Mouse (Mus musculus) midbrain, embryonic 12.5 days (tissue): Measurements from ENCODE around the gene Pomt2. TPM values are rescaled to one million over a fixed set of nuclear protein-coding genes. Genes with fewer than 3 reads are reported as not detected.

ENCODE experiments used
- ATAC-seq: fragments of 200-750 bp; cut with Nextera tagmentation; 2 replicates; pipeline ENCODE4 v1.8.0; 2017; ENCODE audit warnings: low read depth, moderate TSS enrichment, moderate library complexity; ENCODE audit not compliant: low FRiP score
- H3K27ac ChIP-seq: fragments of 300-500 bp; sonication (generic); replicated peaks from 2 replicates; pipeline ENCODE4 v1.5.1; 2016; ENCODE audit warnings: mild to moderate bottlenecking
- H3K27me3 ChIP-seq: fragments of 300-500 bp; sonication (generic); 2 replicates; pipeline ENCODE4 v1.6.1; 2016; ENCODE audit warnings: mild to moderate bottlenecking
- H3K36me3 ChIP-seq: fragments of 300-500 bp; sonication (generic); 2 replicates; pipeline ENCODE4 v1.6.1; 2016
- H3K4me1 ChIP-seq: fragments of 300-500 bp; sonication (generic); 2 replicates; pipeline ENCODE4 v1.6.1; 2016
- H3K4me2 ChIP-seq: fragments of 300-500 bp; sonication (generic); replicated peaks from 2 replicates; pipeline ENCODE4 v1.6.1; 2016; ENCODE audit warnings: mild to moderate bottlenecking, moderate library complexity
- H3K4me3 ChIP-seq: fragments of 300-500 bp; sonication (generic); 2 replicates; pipeline ENCODE4 v1.5.1; 2016; ENCODE audit warnings: mild to moderate bottlenecking
- H3K9ac ChIP-seq: fragments of 300-500 bp; sonication (generic); replicated peaks from 2 replicates; pipeline ENCODE4 v1.6.1; 2016; ENCODE audit warnings: mild to moderate bottlenecking, moderate library complexity
- H3K9me3 ChIP-seq: fragments of 300-500 bp; sonication (generic); 2 replicates; pipeline ENCODE4 v1.6.1; 2016; ENCODE audit warnings: mild to moderate bottlenecking
- WGBS: fragments of 180-500 bp; shearing (Covaris S2); methylation state at CpG from one replicate; pipeline ENCODE4 v1.1.7; 2016; 5-methylcytosine and 5-hydroxymethylcytosine counted together
- polyA plus RNA-seq: library from polyadenylated mRNA; unstranded; fragments of >200 nt; fragmentation: Nextera tagmentation; extraction: Ambion mirVana; gene quantifications from 2 replicates; pipeline ENCODE4 v1.2.1, GENCODE M21; 2016

The Pomt2 gene
- polyA plus RNA-seq, 1 experiment from 2014 or later, result 17.5 TPM

- peak overlapping the region; percentile 90 for H3K4me3 ChIP-seq
- WGBS, result 20% methylated on average over 15 of the region's 15 CpGs
- H3K27me3 ChIP-seq, result no peaks in the 10 kb centered on the region
- peaks cover 16% of the 10 kb centered on the region for H3K4me1 ChIP-seq
- peaks cover 7% of the 10 kb centered on the region; the same call in 1 of the 2 replicates for H3K36me3 ChIP-seq
- peak overlapping the region; percentile 66 for H3K4me2 ChIP-seq
- no peak for ATAC-seq
- 0 out of 2 replicates have a peak, but pooled peaks cover 3% of the 10 kb centered on the region for H3K9me3 ChIP-seq
- H3K27ac ChIP-seq, result peak overlapping the region; percentile 96
- H3K9ac ChIP-seq, result peak overlapping the region; percentile 72
Measured at GRCm38 (mm10) chr12:87148136-87148535, 368 bp upstream of the Pomt2 start.

- H3K36me3 ChIP-seq, result peaks cover 7% of the 10 kb centered on the region; the same call in 1 of the 2 replicates
- WGBS, result under 1% methylated on average over 27 of the region's 27 CpGs
- H3K27ac ChIP-seq, result peak within 1 kb of the TSS; percentile 96
- H3K9me3 ChIP-seq, result 0 out of 2 replicates have a peak, but pooled peaks cover 3% of the 10 kb centered on the region
- H3K4me2 ChIP-seq, result peak within 1 kb of the TSS; percentile 66
- peak within 1 kb of the TSS; percentile 72 for H3K9ac ChIP-seq
- peak within 1 kb of the TSS; percentile 90 for H3K4me3 ChIP-seq
- peak; percentile 91 for ATAC-seq
- H3K27me3 ChIP-seq, result no peaks in the 10 kb centered on the region
- H3K4me1 ChIP-seq, result peaks cover 16% of the 10 kb centered on the region
Measured at GRCm38 (mm10) chr12:87146966-87147365, 802 bp downstream of the Pomt2 start, which contains the start of gene Gstz1. Gstz1 (plus strand) TSS chr12:87147165.

- H3K36me3 ChIP-seq, result peaks cover 3% of the 10 kb centered on the region; the same call in 1 of the 2 replicates
- H3K9ac ChIP-seq, result no peak overlapping the region
- H3K27ac ChIP-seq, result no peak overlapping the region
- WGBS, result 76% methylated on average over 2 of the region's 2 CpGs
- H3K4me2 ChIP-seq, result no peak overlapping the region
- peaks cover 23% of the 10 kb centered on the region for H3K4me1 ChIP-seq
- H3K9me3 ChIP-seq, result no peaks in the 10 kb centered on the region
- ATAC-seq, result no peak
- no peaks in the 10 kb centered on the region for H3K27me3 ChIP-seq
- no peak overlapping the region for H3K4me3 ChIP-seq
Measured at GRCm38 (mm10) chr12:87142156-87142555, 5.6 kb downstream of the Pomt2 start.

- peak overlapping the region; percentile 64 for H3K27ac ChIP-seq
- no peak for ATAC-seq
- no peak overlapping the region for H3K4me3 ChIP-seq
- peaks cover 3% of the 10 kb centered on the region; the same call in 1 of the 2 replicates for H3K36me3 ChIP-seq
- H3K9me3 ChIP-seq, result no peaks in the 10 kb centered on the region
- no peak overlapping the region for H3K9ac ChIP-seq
- no peak overlapping the region for H3K4me2 ChIP-seq
- 43% methylated on average over 2 of the region's 2 CpGs for WGBS
- H3K27me3 ChIP-seq, result no peaks in the 10 kb centered on the region
- peaks cover 14% of the 10 kb centered on the region for H3K4me1 ChIP-seq
Measured at GRCm38 (mm10) chr12:87138768-87139167, 9.0 kb downstream of the Pomt2 start.

GRCm38 (mm10) chr12:87138342-87138701, 9.4 kb downstream of the Pomt2 start:
- H3K36me3 ChIP-seq, result peaks cover 3% of the 10 kb centered on the region
- H3K4me1 ChIP-seq, result peaks cover 14% of the 10 kb centered on the region
- ATAC-seq, result peak; percentile 57
- peak overlapping the region; percentile 76 for H3K27ac ChIP-seq
- H3K27me3 ChIP-seq, result no peaks in the 10 kb centered on the region
- peak overlapping the region; percentile 28; the same call in 1 of the 2 replicates for H3K9ac ChIP-seq
- H3K9me3 ChIP-seq, result no peaks in the 10 kb centered on the region
- peak overlapping the region; percentile 5; the same call in 1 of the 2 replicates for H3K4me2 ChIP-seq
- WGBS, result 21% methylated on average over 2 of the region's 2 CpGs
- no peak overlapping the region for H3K4me3 ChIP-seq

GRCm38 (mm10) chr12:87137439-87138341, 10.1 kb downstream of the Pomt2 start:
- H3K4me3 ChIP-seq, result no peak overlapping the region
- ATAC-seq, result peak; percentile 88
- H3K27ac ChIP-seq, result peak overlapping the region; percentile 76
- peak overlapping the region; percentile 28; the same call in 1 of the 2 replicates for H3K9ac ChIP-seq
- peaks cover 14% of the 10 kb centered on the region for H3K4me1 ChIP-seq
- H3K9me3 ChIP-seq, result no peaks in the 10 kb centered on the region
- peak overlapping the region; percentile 5; the same call in 1 of the 2 replicates for H3K4me2 ChIP-seq
- peaks cover 3% of the 10 kb centered on the region for H3K36me3 ChIP-seq
- 55% methylated on average over 15 of the region's 15 CpGs for WGBS
- H3K27me3 ChIP-seq, result no peaks in the 10 kb centered on the region

- Histone ChIP-seq H3K4me3 (no peak overlapping the region), H3K9ac (no peak overlapping the region), H3K4me1 (peaks cover 9% of the 10 kb centered on the region), H3K36me3 (peaks cover 27% of the 10 kb centered on the region), H3K27ac (no peak overlapping the region), H3K9me3 (no peaks in the 10 kb centered on the region), H3K27me3 (no peaks in the 10 kb centered on the region), H3K4me2 (no peak overlapping the region)
- no peak for ATAC-seq
- 92% methylated on average over 9 of the region's 9 CpGs for WGBS
Measured at GRCm38 (mm10) chr12:87132784-87133183, 15.0 kb downstream of the Pomt2 start.

- Histone ChIP-seq H3K27me3 (no peaks in the 10 kb centered on the region), H3K36me3 (peaks cover 27% of the 10 kb centered on the region), H3K4me3 (no peak overlapping the region), H3K4me1 (peaks cover 4% of the 10 kb centered on the region; the same call in 1 of the 2 replicates), H3K9ac (no peak overlapping the region), H3K27ac (no peak overlapping the region), H3K4me2 (no peak overlapping the region), H3K9me3 (no peaks in the 10 kb centered on the region)
- no peak for ATAC-seq
- WGBS, result 93% methylated on average over 6 of the region's 6 CpGs
Measured at GRCm38 (mm10) chr12:87132210-87132609, 15.6 kb downstream of the Pomt2 start.

- no peak overlapping the region for H3K9ac ChIP-seq
- no peaks in the 10 kb centered on the region for H3K27me3 ChIP-seq
- no peak for ATAC-seq
- WGBS, result 59% methylated on average over 3 of the region's 3 CpGs
- peaks cover 28% of the 10 kb centered on the region for H3K36me3 ChIP-seq
- H3K4me2 ChIP-seq, result no peak overlapping the region
- peaks cover 4% of the 10 kb centered on the region; the same call in 1 of the 2 replicates for H3K4me1 ChIP-seq
- H3K4me3 ChIP-seq, result no peak overlapping the region
- no peak overlapping the region for H3K27ac ChIP-seq
- no peaks in the 10 kb centered on the region for H3K9me3 ChIP-seq
Measured at GRCm38 (mm10) chr12:87131619-87132018, 16.1 kb downstream of the Pomt2 start.

- Histone ChIP-seq H3K27ac (no peak overlapping the region), H3K4me1 (peaks cover 4% of the 10 kb centered on the region; the same call in 1 of the 2 replicates), H3K9ac (no peak overlapping the region), H3K36me3 (peaks cover 28% of the 10 kb centered on the region), H3K4me2 (no peak overlapping the region), H3K9me3 (no peaks in the 10 kb centered on the region), H3K27me3 (no peaks in the 10 kb centered on the region), H3K4me3 (no peak overlapping the region)
- no peak for ATAC-seq
- 82% methylated on average over 2 of the region's 2 CpGs for WGBS
Measured at GRCm38 (mm10) chr12:87131181-87131580, 16.6 kb downstream of the Pomt2 start.

- H3K4me1 ChIP-seq, result peaks cover 4% of the 10 kb centered on the region; the same call in 1 of the 2 replicates
- no peak overlapping the region for H3K4me2 ChIP-seq
- peaks cover 28% of the 10 kb centered on the region for H3K36me3 ChIP-seq
- no peak for ATAC-seq
- no peaks in the 10 kb centered on the region for H3K9me3 ChIP-seq
- H3K9ac ChIP-seq, result no peak overlapping the region
- no peak overlapping the region for H3K4me3 ChIP-seq
- 90% methylated on average over 4 of the region's 4 CpGs for WGBS
- H3K27me3 ChIP-seq, result no peaks in the 10 kb centered on the region
- H3K27ac ChIP-seq, result no peak overlapping the region
Measured at GRCm38 (mm10) chr12:87130224-87130623, 17.5 kb downstream of the Pomt2 start.

- ATAC-seq, result no peak
- Histone ChIP-seq H3K9ac (no peak overlapping the region), H3K4me2 (no peak overlapping the region), H3K27ac (no peak overlapping the region), H3K9me3 (no peaks in the 10 kb centered on the region), H3K4me1 (peaks cover 4% of the 10 kb centered on the region; the same call in 1 of the 2 replicates), H3K27me3 (no peaks in the 10 kb centered on the region), H3K4me3 (no peak overlapping the region), H3K36me3 (peaks cover 48% of the 10 kb centered on the region)
- 57% methylated on average over 4 of the region's 4 CpGs for WGBS
Measured at GRCm38 (mm10) chr12:87127256-87127655, 20.5 kb downstream of the Pomt2 start.
